Comparison of ENCODE assay signal across 36 mouse cellular contexts in the genomic region with DNA sequence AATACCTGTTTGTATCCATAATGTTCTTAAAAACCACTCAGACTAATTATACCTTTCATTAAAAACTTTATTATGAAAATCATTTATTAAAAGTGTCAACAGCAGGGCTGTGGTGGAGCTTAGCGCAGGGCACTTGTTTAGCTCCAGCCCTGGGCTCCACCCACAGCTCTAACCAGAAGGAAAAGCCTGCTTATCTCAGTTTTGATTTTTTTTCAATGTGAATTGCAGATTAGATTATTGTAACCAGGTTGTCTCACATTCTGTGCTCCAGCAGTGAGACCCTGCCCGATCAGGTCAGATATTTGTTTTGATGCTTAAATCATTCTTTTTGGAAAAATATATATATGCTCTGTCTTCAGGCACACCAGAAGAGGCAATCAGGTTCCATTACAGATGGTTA.
"Had no signal": no experiment of that assay in that cellular context is flagged by ENCODE, and none has a peak within 500 bp of the region (broad histone marks: within the 10 kb centered on the region; RNA-seq: fewer than 3 reads in every experiment).

No protein-coding gene starts in this region.

- H3K4me2 ChIP-seq: heart, embryonic 11.5 days; heart, embryonic 12.5 days; heart, embryonic 13.5 days; heart, embryonic 15.5 days; hindbrain, embryonic 12.5 days; hindbrain, embryonic 13.5 days; hindbrain, embryonic 14.5 days; hindbrain, embryonic 15.5 days; intestine, embryonic 15.5 days; kidney, embryonic 15.5 days had no signal

- DNase-seq: heart, adult 2 months; heart, postnatal 10 days; heart, postnatal 14 days; heart, postnatal 36 days; heart, postnatal 4 days; kidney, adult 11 months; kidney, adult 18-20 months; kidney, adult 2 months; kidney, adult 8-10 months; kidney, adult 9 months; kidney, postnatal 10 days; kidney, postnatal 14 days; kidney, postnatal 25 days; kidney, postnatal 36 days; kidney, postnatal 4 days; layer of hippocampus, adult 9-11 months; layer of hippocampus, postnatal 36 days had no signal

- H3K9me3 ChIP-seq: heart, embryonic 10.5 days; heart, embryonic 12.5 days; heart, embryonic 13.5 days; heart, embryonic 15.5 days; hindbrain, embryonic 10.5 days; hindbrain, embryonic 12.5 days; hindbrain, embryonic 13.5 days; hindbrain, embryonic 15.5 days; intestine, embryonic 15.5 days; kidney, embryonic 15.5 days had no signal

- ATAC-seq: hindbrain, embryonic 16.5 days; hindbrain, postnatal 0 days; inflammation-experienced regulatory T-cells, adult 6 months; intestine, embryonic 15.5 days; intestine, embryonic 16.5 days; intestine, postnatal 0 days had no signal

- H3K4me3 ChIP-seq: heart, adult 2 months; heart, embryonic 10.5 days; heart, embryonic 12.5 days; heart, embryonic 13.5 days; heart, embryonic 15.5 days; hindbrain, embryonic 10.5 days; hindbrain, embryonic 12.5 days; hindbrain, embryonic 13.5 days; hindbrain, embryonic 15.5 days; intestine, embryonic 15.5 days; kidney, embryonic 15.5 days; layer of hippocampus, adult 2 months had no signal

- H3K9ac ChIP-seq: heart, embryonic 12.5 days; heart, embryonic 13.5 days; heart, embryonic 15.5 days; hindbrain, embryonic 12.5 days; hindbrain, embryonic 13.5 days; hindbrain, embryonic 14.5 days; hindbrain, embryonic 15.5 days; intestine, embryonic 15.5 days; kidney, embryonic 15.5 days had no signal

- H3K27ac ChIP-seq: heart, adult 2 months; heart, embryonic 10.5 days; heart, embryonic 13.5 days; heart, embryonic 15.5 days; hindbrain, embryonic 10.5 days; hindbrain, embryonic 12.5 days; hindbrain, embryonic 13.5 days; hindbrain, embryonic 14.5 days; hindbrain, embryonic 15.5 days; hindbrain, postnatal 0 days; intestine, embryonic 15.5 days; kidney, embryonic 15.5 days; kidney, postnatal 0 days; layer of hippocampus, adult 2 months had no signal

- H3K4me1 ChIP-seq: heart, embryonic 10.5 days; heart, embryonic 12.5 days; heart, embryonic 15.5 days; hindbrain, embryonic 12.5 days; hindbrain, embryonic 13.5 days; hindbrain, embryonic 15.5 days; intestine, embryonic 15.5 days had no signal

- H3K27me3 ChIP-seq: heart, embryonic 12.5 days; heart, embryonic 13.5 days; heart, embryonic 15.5 days; hindbrain, embryonic 12.5 days; hindbrain, embryonic 13.5 days; hindbrain, embryonic 15.5 days; intestine, embryonic 15.5 days; kidney, embryonic 15.5 days had no signal

- H3K36me3 ChIP-seq: heart, embryonic 10.5 days; heart, embryonic 12.5 days; heart, embryonic 13.5 days; heart, embryonic 15.5 days; hindbrain, embryonic 10.5 days; hindbrain, embryonic 12.5 days; hindbrain, embryonic 15.5 days; intestine, embryonic 15.5 days; kidney, embryonic 15.5 days had no signal
